Mouse (Mus musculus): ENCODE measurements around the gene Slc2a6.

DNA sequence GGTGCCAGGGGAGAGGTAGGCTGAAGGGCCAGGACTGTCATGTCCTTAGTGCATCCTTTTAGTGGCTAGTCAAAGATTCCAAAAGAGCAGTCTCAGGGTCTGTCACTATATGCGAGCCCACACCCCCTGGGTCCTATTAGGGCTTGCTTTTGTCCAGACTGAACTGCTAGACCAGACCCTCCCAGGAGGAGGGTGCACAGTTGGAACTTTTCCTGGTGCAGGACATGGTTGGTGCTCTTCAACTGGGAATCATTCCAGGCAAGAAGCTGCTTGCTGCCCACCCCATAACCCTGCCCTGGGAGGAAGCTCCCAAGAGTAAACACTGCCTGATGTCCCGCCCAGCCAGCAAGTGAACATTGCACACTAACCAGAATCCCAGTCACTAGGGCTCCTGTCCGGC, 54.7 kb downstream of the Slc2a6 start, which contains the start of gene Adamts13:
- TF ChIP-seq CTCF (IDR thresholded peaks at IDR 0.05; ENCODE audit: borderline replicate concordance, control insufficient read depth, extremely low read depth, insufficient read depth, low read length, poor library complexity), result no peak
- TF ChIP-seq POLR2A (IDR thresholded peaks at IDR 0.05; ENCODE audit: control insufficient read depth, extremely low read depth, insufficient read depth, low read length, poor library complexity), result no peak
